Mouse (Mus musculus): Measurements from ENCODE around the gene Fancc. TPM values are rescaled to one million over a fixed set of nuclear protein-coding genes. Genes with fewer than 3 reads are reported as not detected.

Gene Fancc
- polyA plus RNA-seq, 1 experiment from 2014 or later = 21.2 TPM

- Histone ChIP-seq H3K9me3 (no peaks in the 10 kb centered on the region), H3K27me3 (no peaks in the 10 kb centered on the region), H3K27ac (peak overlapping the region; percentile 44), H3K4me3 (no peak overlapping the region), H3K4me2 (no peak overlapping the region), H3K36me3 (peaks cover 7% of the 10 kb centered on the region), H3K9ac (no peak overlapping the region), H3K4me1 (peaks cover 26% of the 10 kb centered on the region)
- WGBS = 68% methylated on average over 12 of the region's 12 CpGs
- no peak for ATAC-seq (ENCODE audit: insufficient number of reproducible peaks, insufficient read depth, low FRiP score, low TSS enrichment, low read depth)
Measured at GRCm38 (mm10) chr13:63313748-63314607, 183.1 kb downstream of the Fancc start.

GRCm38 (mm10) chr13:63313247-63313646 is 183.8 kb downstream of the Fancc start:
- no peak overlapping the region for H3K4me2 ChIP-seq
- H3K27me3 ChIP-seq = no peaks in the 10 kb centered on the region
- 0 out of 2 replicates have a peak overlapping the region, but pooled peaks have one; percentile 44 for H3K27ac ChIP-seq
- H3K9me3 ChIP-seq = no peaks in the 10 kb centered on the region
- H3K4me3 ChIP-seq = no peak overlapping the region
- 87% methylated on average over 1 of the region's 1 CpGs for WGBS
- ATAC-seq (ENCODE audit: insufficient number of reproducible peaks, insufficient read depth, low FRiP score, low TSS enrichment, low read depth) = no peak
- H3K4me1 ChIP-seq = peaks cover 22% of the 10 kb centered on the region
- peaks cover 7% of the 10 kb centered on the region for H3K36me3 ChIP-seq
- no peak overlapping the region for H3K9ac ChIP-seq

GRCm38 (mm10) chr13:63311156-63311555 is 185.9 kb downstream of the Fancc start:
- Histone ChIP-seq H3K9ac (no peak overlapping the region), H3K9me3 (no peaks in the 10 kb centered on the region), H3K36me3 (peaks cover 7% of the 10 kb centered on the region), H3K27me3 (no peaks in the 10 kb centered on the region), H3K4me1 (peaks cover 16% of the 10 kb centered on the region), H3K27ac (0 out of 2 replicates have a peak overlapping the region, but pooled peaks have one; percentile 28), H3K4me3 (no peak overlapping the region), H3K4me2 (no peak overlapping the region)
- WGBS = 67% methylated on average over 2 of the region's 2 CpGs
- ATAC-seq (ENCODE audit: insufficient number of reproducible peaks, insufficient read depth, low FRiP score, low TSS enrichment, low read depth) = no peak

- Histone ChIP-seq H3K9me3 (no peaks in the 10 kb centered on the region), H3K9ac (no peak overlapping the region), H3K27me3 (no peaks in the 10 kb centered on the region), H3K27ac (no peak overlapping the region), H3K36me3 (peaks cover 14% of the 10 kb centered on the region), H3K4me1 (peaks cover 22% of the 10 kb centered on the region), H3K4me2 (no peak overlapping the region), H3K4me3 (no peak overlapping the region)
- ATAC-seq (ENCODE audit: insufficient number of reproducible peaks, insufficient read depth, low FRiP score, low TSS enrichment, low read depth) = no peak
- 73% methylated on average over 3 of the region's 3 CpGs for WGBS
Measured at GRCm38 (mm10) chr13:63309563-63309962, 187.5 kb downstream of the Fancc start.

- peaks cover 41% of the 10 kb centered on the region for H3K36me3 ChIP-seq
- no peaks in the 10 kb centered on the region for H3K27me3 ChIP-seq
- no peak overlapping the region for H3K9ac ChIP-seq
- H3K4me1 ChIP-seq = peaks cover 16% of the 10 kb centered on the region
- H3K9me3 ChIP-seq = no peaks in the 10 kb centered on the region
- H3K4me2 ChIP-seq = no peak overlapping the region
- no peak for ATAC-seq (ENCODE audit: insufficient number of reproducible peaks, insufficient read depth, low FRiP score, low TSS enrichment, low read depth)
- 90% methylated on average over 5 of the region's 5 CpGs for WGBS
- H3K4me3 ChIP-seq = no peak overlapping the region
- 0 out of 2 replicates have a peak overlapping the region, but pooled peaks have one; percentile 39 for H3K27ac ChIP-seq
Measured at GRCm38 (mm10) chr13:63306768-63307167, 190.3 kb downstream of the Fancc start.

GRCm38 (mm10) chr13:63305160-63306011 is 191.7 kb downstream of the Fancc start:
- peaks cover 47% of the 10 kb centered on the region for H3K36me3 ChIP-seq

GRCm38 (mm10) chr13:63304799-63305159 is 192.3 kb downstream of the Fancc start:
- Histone ChIP-seq H3K4me1 (peaks cover 23% of the 10 kb centered on the region), H3K4me3 (no peak overlapping the region), H3K9me3 (no peaks in the 10 kb centered on the region), H3K36me3 (peaks cover 54% of the 10 kb centered on the region), H3K9ac (no peak overlapping the region), H3K27me3 (no peaks in the 10 kb centered on the region), H3K4me2 (no peak overlapping the region), H3K27ac (peak overlapping the region; percentile 51)
- ATAC-seq (ENCODE audit: insufficient number of reproducible peaks, insufficient read depth, low FRiP score, low TSS enrichment, low read depth) = no peak
- WGBS = 56% methylated on average over 3 of the region's 3 CpGs

More at GRCm38 (mm10) chr13:63305160-63306011, 191.7 kb downstream of the Fancc start:
- Histone ChIP-seq H3K27me3 (no peaks in the 10 kb centered on the region), H3K9me3 (no peaks in the 10 kb centered on the region), H3K4me3 (no peak overlapping the region), H3K4me1 (peaks cover 23% of the 10 kb centered on the region), H3K9ac (no peak overlapping the region), H3K27ac (peak overlapping the region; percentile 51), H3K4me2 (no peak overlapping the region)
- 80% methylated on average over 16 of the region's 16 CpGs for WGBS
- ATAC-seq (ENCODE audit: insufficient number of reproducible peaks, insufficient read depth, low FRiP score, low TSS enrichment, low read depth) = no peak

GRCm38 (mm10) chr13:63304124-63304792 is 192.8 kb downstream of the Fancc start:
- H3K9ac ChIP-seq = no peak overlapping the region
- peaks cover 23% of the 10 kb centered on the region for H3K4me1 ChIP-seq
- H3K4me2 ChIP-seq = no peak overlapping the region
- no peak overlapping the region for H3K4me3 ChIP-seq
- peaks cover 57% of the 10 kb centered on the region for H3K36me3 ChIP-seq
- H3K9me3 ChIP-seq = no peaks in the 10 kb centered on the region
- H3K27me3 ChIP-seq = no peaks in the 10 kb centered on the region
- 76% methylated on average over 6 of the region's 6 CpGs for WGBS
- peak overlapping the region; percentile 44 for H3K27ac ChIP-seq
- ATAC-seq (ENCODE audit: insufficient number of reproducible peaks, insufficient read depth, low FRiP score, low TSS enrichment, low read depth) = 0 out of 2 replicates have a peak, but pooled peaks have one; percentile 29

GRCm38 (mm10) chr13:63302381-63302780 is 194.7 kb downstream of the Fancc start:
- Histone ChIP-seq H3K9me3 (no peaks in the 10 kb centered on the region), H3K36me3 (peaks cover 76% of the 10 kb centered on the region), H3K9ac (no peak overlapping the region), H3K4me1 (peaks cover 27% of the 10 kb centered on the region), H3K4me3 (no peak overlapping the region), H3K4me2 (no peak overlapping the region), H3K27me3 (no peaks in the 10 kb centered on the region), H3K27ac (no peak overlapping the region)
- WGBS = 92% methylated on average over 5 of the region's 5 CpGs
- ATAC-seq (ENCODE audit: insufficient number of reproducible peaks, insufficient read depth, low FRiP score, low TSS enrichment, low read depth) = no peak

GRCm38 (mm10) chr13:63301764-63302209 is 195.3 kb downstream of the Fancc start:
- no peaks in the 10 kb centered on the region for H3K9me3 ChIP-seq
- no peaks in the 10 kb centered on the region for H3K27me3 ChIP-seq
- H3K4me3 ChIP-seq = no peak overlapping the region
- H3K9ac ChIP-seq = no peak overlapping the region
- ATAC-seq (ENCODE audit: insufficient number of reproducible peaks, insufficient read depth, low FRiP score, low TSS enrichment, low read depth) = no peak
- no peak overlapping the region for H3K4me2 ChIP-seq
- H3K36me3 ChIP-seq = peaks cover 82% of the 10 kb centered on the region
- H3K4me1 ChIP-seq = peaks cover 27% of the 10 kb centered on the region
- 45% methylated on average over 3 of the region's 3 CpGs for WGBS
- H3K27ac ChIP-seq = no peak overlapping the region

- H3K36me3 ChIP-seq = peaks cover 90% of the 10 kb centered on the region
- ATAC-seq (ENCODE audit: insufficient number of reproducible peaks, insufficient read depth, low FRiP score, low TSS enrichment, low read depth) = no peak
- peak overlapping the region; percentile 48; the same call in 1 of the 2 replicates for H3K27ac ChIP-seq
- H3K4me3 ChIP-seq = no peak overlapping the region
- no peak overlapping the region for H3K9ac ChIP-seq
- H3K9me3 ChIP-seq = no peaks in the 10 kb centered on the region
- no peak overlapping the region for H3K4me2 ChIP-seq
- H3K4me1 ChIP-seq = peaks cover 27% of the 10 kb centered on the region
- WGBS = 67% methylated on average over 7 of the region's 7 CpGs
- H3K27me3 ChIP-seq = no peaks in the 10 kb centered on the region
Measured at GRCm38 (mm10) chr13:63300929-63301328, 196.1 kb downstream of the Fancc start.

All from embryonic facial prominence, embryonic 13.5 days (tissue).